Mouse (Mus musculus) erythroblast, adult 5-6 weeks (primary cell): ENCODE data around the gene Pank1. TPM values are rescaled to one million over a fixed set of nuclear protein-coding genes. Genes with fewer than 3 reads are reported as not detected.
A peak's percentile ranks its signal among the peaks of the same experiment; 100 is the strongest.

Experiments
- ATAC-seq: replicated peaks from 2 replicates; pipeline ENCODE4 v1.8.0; 2016; ENCODE audit warnings: moderate number of reproducible peaks, mild to moderate bottlenecking, moderate TSS enrichment, inconsistent platforms; ENCODE audit not compliant: poor library complexity, low FRiP score, severe bottlenecking
- total RNA-seq, 2 experiments: library from RNA; stranded (forward) in 1 of 2; stranded (reverse) in 1 of 2; fragments of 150-400 nt in 1 of 2; fragments of 200-764, 138-1000 nt in 1 of 2; gene quantifications; 2 replicates each; pipeline versions ENCODE4 v1.2.3 to v1.2.4; 2015 to 2017; ENCODE audit warnings: low replicate concordance in 2 of 2

Gene Pank1
- total RNA-seq, 2 experiments from 2014 or later = 1.4 to 1.5 TPM

DNA sequence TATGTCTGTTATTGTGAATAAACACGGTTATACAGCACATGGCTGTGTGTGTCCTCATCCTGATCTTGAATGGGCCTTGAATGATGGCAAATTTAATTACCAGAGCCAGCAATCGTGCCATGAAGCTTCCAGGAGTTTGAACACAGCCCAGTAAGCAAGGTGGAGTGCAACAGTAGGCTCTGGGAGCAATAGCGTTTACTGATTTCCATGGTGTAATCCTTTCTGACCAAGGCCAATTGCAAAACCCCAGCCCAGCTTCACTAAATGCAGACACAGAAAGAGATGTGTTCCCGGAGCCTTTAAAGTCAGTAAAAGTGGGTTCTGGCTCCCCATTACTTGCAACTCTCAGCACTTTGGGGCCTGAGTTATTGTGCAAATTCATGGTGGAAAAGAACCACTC, 47.6 kb downstream of the Pank1 start:
- no peak for ATAC-seq

DNA sequence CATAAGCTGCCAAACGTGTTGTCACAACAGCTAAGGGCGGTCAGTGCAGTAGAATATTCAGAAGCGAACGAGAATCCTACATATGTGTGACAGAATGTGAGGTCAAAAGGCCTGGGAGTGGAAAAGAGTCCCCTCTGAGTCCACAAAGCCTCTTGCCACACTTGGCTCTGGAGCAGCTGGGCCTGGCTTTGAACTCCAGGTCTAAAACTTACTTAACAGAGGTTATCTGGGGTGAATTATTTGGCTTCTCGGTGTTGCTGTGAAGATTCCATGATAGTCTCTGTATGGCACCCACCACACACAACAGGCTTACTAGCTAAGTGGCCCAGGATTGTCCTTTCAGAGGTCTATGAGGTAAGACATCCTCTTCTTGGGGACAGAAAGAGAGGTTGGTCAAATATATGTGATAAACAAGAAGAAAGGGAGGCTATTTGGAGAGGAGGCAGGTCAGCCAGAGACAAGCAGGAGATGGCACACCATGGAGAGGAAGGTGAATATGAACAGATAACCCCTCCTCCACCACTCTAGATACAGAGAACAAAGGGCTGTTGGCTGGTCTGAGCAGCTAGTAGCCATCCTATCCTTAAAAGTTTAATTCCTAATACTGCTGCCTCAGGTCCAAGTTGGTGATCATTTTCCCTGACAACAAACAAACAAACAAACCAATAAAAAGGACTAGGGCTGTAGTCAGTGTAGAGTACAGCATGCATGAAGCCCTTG, 51.2 kb downstream of the Pank1 start:
- ATAC-seq = no peak

DNA sequence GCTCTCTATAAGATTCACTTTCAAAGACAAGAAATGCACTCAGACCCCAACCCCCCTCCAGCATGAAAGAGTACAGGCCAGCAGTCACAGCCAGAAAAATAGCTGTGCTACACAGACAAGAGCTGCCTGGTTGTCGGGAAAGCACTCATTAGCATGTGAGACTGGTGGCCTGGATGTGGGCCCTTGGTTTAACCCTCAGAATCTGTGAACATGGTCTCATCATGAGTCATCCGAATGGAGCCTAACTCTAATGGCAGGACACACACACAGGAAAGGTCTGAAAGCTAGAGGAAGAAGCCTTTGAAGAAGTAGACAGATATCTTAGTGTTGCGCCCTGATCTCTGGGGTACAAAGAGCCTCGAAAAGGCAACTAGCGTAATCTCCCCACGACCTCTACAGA, 51.8 kb downstream of the Pank1 start:
- ATAC-seq = no peak

DNA sequence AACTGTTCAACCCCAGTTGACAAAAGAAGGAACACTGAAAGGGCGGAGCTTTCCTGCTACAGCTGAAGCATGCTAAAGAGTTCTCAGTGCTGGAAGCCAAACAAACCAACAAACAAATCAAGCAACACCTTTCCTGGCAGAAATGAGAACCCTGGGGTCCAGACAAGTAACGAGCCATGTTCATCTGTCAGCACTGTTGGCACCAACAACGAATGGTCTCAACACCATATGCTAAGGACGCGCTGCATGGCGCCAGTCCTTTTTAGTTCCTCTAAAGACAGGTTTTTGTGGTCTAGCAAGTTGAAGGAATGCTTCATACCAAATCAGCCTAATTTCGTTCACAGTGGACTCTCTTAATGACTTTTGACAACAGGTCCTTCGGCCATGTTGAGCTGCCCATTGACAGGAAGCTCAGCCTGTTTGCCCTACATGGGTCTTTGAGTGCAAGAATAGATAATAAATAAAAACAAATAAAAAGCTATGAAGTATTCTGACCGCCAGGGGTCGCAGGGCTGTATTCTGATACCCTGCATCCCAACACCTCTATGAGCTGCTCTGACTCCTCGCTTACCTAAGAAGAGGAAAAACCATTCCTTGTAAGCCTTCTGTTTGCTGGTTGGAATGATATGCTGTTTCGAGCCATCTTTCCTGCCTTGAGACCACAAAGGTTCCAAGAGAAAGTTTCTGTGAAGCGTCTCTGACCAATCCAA, 53.2 kb downstream of the Pank1 start:
- ATAC-seq = peak; percentile 78

DNA sequence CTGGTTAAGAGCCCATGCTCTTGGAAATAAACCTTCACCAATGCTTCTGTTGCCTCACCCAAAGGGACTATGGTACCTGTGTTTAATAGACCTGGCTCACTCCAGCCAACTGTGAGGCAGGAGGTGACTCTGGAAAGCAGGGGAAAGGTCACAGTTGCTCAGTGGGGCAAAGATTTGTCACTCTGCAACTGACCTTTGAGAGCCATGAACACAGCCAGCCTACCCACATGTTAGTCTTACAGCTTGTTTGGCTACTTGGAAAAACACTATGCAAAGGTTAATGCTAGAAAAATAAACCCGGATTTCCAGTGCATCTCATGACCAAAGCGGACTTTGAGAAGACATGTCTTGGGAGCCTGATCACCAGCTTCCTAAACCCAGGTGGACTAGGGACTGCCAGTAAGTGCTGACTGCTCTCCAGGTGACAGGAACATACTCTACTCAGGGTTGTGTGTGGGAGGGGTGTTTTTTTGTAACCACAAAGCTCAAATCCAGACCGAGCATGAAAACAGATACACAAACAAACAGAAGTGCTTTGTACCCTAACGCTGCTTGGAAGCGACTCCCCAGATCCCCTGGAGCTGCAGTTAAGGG, 59.6 kb downstream of the Pank1 start:
- ATAC-seq = no peak

DNA sequence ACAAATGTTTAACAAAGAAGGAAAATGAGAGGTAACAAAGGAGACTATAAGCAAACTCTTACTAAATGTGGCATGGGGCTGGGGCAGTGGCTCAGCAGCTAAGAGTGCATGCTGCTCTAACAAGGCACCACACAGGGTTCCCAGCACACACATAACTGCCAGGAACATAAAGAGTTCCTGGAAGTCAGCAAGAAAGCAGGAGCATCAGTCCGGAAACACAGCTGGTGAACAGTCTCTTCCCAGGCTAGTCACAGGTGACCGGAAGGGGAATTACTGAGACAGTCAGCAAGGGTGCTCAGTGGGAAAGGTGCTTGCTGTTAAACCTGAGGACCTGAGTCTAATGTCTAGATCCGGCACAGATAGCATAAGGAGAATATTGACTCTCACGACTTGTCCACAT, 63.9 kb downstream of the Pank1 start:
- no peak for ATAC-seq

DNA sequence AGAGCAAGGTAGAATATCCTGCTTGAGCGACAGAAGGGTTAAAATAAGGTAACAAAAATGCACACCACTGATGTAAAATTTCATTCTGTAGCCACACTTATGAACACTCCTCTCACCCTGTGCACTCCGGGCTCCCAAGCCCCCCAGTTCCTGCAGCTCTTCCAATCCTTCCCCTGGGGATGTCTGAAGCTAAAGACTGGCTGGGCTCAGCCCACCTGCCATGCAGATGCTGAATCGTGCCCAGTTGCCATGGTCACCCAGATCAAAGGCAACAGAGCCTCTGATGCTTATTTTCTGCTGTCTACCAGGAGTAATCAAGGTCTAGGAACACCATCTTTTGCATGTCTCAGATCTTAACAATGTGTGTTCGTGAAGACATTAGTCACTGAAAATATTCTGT, 64.6 kb downstream of the Pank1 start:
- ATAC-seq = no peak

DNA sequence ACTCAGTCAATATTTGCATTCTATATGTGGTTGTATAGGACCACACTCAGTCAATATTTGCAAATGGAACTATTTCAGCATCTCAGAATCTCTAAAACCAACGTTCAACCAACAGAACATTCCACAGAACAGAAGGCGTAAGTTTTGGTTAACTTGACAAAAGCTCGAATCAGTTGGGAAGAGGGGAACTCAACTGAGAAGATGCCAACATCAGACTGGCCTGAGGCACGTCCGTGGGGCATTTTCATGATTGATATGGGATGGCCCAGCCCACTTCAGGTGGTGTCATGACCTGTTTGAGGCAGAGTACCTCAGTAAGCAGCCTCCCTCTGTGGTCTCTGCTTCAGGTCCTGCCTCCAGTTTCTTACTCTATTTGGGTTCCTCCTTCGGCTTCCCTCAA, 65.3 kb downstream of the Pank1 start:
- no peak for ATAC-seq

DNA sequence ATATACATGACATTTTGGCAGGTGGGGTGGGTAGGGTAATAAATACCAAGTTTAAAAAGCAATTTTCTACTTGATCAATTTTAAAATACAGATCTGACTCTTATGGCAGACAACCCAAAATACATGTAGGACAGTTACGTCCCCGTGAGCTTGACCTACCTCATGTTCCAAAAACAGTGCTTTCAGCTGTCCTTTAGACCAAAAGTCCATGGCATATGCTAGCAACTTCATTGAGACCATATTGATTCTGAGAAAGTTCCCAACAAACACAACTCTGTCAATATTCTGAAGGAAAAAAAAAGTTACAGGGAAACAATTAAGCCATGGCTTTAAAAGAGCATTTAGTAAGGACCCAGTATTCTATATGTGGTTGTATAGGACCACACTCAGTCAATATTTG, 65.7 kb downstream of the Pank1 start:
- no peak for ATAC-seq

DNA sequence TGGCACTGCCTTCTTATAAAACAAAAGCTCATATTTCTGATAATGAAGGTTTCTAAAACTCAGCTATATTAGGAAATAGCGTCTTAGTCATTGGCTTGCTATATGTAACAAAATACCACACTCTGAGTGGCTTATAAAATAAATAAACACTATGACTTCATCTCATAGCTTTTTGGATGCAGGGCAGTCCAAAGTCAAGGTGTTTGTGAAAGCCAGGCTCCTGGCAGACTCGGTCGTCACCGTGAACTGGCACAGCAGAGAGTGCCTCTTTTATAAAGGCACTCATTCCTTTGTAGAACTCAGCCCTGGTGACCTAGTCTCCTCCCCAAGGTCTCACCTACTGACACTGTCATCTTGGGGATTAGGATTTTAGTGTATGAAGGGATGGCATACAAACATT, 66.5 kb downstream of the Pank1 start:
- no peak for ATAC-seq

DNA sequence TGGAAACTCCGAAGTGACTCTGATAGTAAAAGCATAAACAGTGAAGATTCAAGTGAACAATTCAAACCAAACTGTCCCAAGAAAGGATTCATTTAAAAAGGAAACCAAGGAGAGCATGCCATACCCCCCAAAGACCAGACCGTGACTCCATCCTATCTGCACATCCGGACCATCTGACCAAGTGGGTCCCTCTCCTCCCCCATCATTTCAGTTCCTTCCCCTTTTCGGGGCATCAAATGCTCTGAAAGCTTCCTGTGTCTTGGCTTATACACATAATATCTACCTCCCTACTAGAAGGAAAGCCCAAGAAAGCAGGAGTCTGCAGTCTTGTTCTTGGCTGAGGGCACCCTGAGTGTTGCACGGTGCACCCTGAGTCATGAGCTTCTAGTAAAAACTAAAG, 72.1 kb downstream of the Pank1 start:
- ATAC-seq = no peak

DNA sequence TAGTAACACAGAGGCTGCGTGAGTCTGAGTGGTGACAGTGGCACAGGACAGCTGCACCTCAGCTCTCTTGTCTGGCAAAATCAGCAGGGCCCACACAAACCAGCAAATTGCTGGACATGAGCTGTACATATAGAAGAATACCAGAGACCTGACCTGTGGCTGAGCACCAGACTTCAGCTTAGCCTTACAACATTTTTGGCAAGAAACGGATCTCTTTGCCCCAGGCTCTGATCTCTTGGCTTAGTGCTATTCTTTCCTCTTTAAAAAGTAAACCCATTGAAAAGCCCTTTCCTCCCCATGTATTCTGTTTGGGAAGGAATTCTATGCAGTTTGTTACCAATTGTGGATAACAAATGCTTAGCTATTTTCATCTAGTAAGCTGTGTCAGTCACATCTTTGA, 74.2 kb downstream of the Pank1 start:
- no peak for ATAC-seq

DNA sequence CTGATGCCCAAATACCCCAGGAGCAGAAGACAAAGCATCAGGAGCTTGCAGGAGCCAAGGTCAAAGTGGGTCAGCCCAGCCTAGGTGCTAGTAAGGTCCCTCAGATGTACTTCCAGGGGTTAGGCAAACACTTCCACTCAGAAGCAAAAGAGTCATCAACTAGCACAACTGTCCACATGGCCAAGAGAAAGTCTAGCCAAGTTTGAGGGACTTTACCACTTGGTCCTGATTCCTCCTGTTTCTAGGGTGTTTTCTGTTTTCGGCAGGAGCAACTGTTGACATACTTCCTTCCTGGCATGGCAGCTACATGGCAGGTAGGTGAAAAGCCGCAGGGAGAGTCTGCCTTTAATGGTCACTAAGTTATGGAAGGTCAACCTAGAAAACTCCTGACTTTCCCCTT, 74.7 kb downstream of the Pank1 start:
- ATAC-seq = no peak

DNA sequence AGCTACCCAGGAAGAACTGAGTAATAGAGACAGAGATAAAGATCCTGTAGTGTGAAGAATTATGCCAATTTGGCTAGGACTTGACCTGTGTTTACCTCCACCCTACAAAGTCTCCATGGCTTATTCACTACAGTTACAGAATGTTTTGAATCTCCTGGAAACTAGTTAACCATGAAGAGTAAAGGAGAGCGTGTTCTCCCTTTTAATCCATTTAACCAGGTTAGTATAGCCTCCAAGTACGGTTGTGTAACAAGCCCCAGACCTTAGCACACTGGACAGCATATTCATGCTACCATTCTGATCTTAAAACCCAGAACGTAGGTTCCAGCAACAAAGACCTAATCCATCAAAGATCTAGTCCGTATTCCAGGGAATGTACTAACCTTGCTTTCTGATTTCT, 75.9 kb downstream of the Pank1 start:
- no peak for ATAC-seq

DNA sequence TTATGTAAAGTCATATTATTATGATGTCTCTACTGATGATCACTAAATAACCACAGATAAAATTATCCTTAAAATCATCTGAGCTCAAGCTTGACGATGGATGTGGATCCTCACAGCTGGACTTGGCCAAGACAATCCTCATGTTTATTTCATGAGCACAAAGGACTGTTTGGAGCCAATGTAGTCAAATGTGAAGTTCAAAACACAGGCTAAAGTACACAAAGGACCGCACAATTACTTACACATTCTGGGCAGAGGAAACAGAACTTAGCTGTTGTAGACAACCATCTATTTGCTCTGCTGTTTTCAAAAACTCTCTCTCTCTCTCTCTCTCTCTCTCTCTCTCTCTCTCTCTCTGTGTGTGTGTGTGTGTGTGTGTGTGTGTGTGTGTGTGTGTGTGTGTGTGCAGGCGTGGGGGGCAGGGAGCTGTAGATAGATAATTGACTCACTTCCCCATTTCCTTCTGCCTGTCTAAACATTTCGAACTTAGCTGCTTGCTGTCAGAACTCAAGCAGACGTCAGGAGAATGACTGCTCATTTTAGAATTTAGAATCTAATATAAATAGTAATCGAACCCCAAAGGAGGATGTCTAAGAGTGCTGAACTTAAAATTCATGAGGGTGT, 79.5 kb downstream of the Pank1 start:
- ATAC-seq = no peak

DNA sequence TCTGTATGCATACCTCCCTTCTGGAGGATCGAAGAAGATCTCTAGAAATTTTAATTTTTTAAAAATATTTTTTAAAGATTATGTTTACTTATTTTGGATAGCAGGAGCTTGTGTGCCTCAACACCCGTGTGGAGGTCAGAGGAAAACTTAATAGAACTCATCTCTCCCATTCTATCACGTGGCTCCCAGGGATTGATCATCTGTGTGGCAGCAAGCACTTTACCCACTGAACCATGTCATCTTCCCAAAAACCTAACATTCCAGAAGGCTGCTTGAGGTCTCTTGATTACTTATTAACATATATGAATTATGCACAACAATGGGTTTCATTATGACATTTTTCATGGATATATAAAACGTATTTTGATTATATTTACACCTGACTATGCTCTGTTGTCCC, 82.9 kb downstream of the Pank1 start:
- ATAC-seq = no peak

DNA sequence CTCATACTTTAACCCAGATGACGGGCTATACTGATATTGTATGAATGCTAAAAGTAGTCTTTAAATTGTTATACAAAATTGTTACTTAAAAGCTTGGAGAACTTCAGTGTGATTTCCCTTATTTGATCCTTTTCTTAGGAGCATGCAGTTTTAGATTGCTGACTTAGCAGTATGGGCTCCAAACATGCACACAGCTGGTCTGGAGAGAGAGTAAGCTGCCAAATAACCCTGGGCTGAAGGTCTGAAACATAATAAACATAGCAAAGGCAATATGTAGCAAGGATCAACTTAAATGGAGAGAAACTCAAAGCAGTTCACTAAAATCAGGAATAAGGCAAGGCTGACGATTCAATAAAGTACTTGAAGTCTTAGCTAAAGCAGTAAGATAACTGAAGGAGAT, 96.8 kb downstream of the Pank1 start:
- ATAC-seq = no peak

DNA sequence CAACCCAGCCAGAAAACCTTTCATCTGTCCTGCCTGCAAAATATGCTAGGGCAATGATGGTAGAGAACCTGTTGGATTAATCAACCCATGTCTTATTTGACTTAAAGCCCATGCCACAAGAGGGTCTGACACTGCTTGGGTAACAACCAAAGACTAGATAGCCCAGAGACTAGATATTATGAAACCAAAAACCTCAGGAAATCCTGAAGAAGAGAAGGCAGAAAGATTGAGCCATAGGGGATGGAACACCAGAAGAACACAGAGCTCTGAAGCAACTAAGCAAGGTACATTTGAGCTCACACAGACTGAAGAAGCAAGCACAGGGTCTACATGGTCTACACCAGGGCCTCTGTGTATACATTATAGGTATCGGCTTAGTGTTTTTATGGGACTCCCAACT, 100.3 kb downstream of the Pank1 start:
- ATAC-seq = no peak

DNA sequence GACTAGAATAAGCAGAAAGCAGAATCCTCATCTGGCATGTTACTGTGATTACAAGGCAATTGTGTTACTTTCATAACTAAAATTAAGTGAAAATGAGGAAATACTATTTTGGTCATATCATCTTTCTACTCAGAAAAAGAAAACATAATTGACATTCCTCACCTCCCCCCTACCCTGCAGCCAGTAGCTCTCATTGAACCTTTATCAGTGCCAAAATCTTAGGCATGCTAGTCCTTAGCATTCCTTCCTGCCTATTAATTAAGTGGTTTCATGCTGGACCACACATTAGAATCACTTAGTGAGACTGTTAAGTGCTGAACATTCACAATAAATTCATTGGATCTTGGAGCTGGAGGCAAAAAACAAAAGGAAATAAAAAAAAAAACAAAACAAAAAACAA, 101.2 kb downstream of the Pank1 start:
- ATAC-seq = no peak

DNA sequence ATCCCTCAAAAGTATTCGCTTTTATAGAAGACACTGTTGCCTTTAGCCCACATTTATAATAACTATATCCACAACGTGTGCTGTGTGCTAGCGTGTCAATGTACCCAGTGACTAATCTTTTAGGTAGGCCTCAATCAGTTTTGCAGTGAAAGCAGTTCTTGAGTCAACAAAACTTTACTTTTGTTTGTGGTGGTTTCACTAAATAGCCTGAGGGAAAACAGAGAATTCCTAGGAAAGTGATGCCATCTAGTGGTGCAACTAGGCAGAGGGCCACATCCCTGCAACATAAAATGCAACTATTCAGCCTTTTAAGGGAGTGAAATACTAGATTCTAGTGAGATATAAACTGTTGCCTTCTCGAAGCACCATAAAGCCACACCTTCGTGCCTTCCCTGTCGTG, 106.5 kb downstream of the Pank1 start:
- ATAC-seq = no peak

DNA sequence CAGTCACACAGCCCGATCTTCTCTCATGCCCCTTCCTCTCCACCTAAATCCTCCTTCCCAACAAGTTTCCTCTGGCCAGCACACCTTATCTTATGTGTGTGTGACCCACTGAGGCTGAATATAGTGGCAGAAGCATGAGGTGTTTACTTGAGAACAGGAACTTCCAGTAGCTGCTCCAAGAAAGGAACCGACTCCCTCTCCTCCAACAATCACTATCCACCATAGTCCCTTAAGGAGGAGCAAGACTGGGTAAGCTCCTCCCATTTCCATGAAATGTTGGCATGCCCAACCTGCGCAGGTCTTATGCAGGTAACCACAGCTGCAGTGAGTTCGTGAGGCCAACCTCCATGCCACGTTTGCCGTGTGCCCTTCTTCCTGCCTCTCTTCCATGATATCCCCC, 108.5 kb downstream of the Pank1 start:
- ATAC-seq = no peak
